Mouse (Mus musculus): Measurements from ENCODE around the gene Cotl1.

The Cotl1 gene

DNA sequence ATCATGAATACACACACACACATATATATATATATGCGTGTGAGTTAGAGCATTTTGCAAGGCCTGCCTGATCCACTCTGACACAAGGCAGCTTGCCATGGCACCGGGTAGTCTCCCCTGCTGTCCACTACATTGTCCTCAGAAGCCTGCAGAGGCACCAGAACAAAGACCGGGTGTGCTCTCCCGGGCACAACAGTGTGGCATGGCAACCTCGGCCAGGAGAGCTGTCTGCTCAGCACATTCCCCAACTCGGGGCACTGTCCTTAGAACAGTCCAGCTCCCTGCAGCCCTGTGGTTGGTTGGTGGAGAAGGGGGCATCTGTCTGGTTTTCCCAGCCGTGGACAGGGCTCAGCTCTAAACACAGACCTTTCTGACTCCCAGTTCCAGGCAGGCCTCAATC is 21.0 kb downstream of the Cotl1 start:
- in situ Hi-C loops (cut with MboI, MseI) = no loop called here

DNA sequence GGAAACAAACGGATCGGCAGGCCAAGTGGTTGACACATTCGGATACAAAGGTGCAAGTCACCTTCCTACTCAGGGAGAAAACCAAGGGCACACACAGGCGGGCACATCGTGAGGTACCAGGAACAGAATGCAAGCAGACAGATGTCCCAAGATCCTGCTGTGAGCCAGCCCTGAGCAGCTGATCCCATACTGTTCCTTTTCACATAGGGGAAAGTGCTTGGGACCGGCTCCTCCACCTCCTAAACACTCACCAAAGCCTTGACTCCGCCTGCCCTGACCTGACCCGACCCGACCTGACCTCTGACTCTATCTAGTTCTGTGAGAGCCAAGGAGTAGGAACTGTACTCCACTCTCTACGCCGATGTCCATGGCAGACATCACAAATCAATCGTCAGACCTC is 22.9 kb downstream of the Cotl1 start:
- in situ Hi-C loops (cut with MboI, MseI) = no loop called here

DNA sequence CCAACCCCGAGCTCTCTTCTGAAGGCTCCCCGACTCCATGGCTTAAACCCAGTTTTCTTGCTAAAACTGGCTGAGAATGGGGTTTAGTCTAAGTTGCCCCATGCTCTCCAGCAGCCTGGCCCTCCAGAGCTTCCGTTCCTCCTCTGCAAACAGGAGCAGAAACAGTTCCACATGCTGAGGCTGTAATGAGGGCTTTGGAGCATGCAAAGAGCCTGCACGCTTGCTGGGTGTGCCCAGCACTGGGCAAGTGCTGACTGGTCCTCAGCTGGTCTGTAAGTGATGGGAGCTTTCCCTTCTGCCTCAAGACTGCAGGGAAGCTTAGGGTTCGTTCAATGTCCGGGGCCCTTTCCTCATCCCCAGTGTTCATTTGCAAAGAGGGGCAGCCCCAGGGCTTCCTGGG is 24.1 kb downstream of the Cotl1 start:
- in situ Hi-C loops (cut with MboI, MseI) = no loop called here

DNA sequence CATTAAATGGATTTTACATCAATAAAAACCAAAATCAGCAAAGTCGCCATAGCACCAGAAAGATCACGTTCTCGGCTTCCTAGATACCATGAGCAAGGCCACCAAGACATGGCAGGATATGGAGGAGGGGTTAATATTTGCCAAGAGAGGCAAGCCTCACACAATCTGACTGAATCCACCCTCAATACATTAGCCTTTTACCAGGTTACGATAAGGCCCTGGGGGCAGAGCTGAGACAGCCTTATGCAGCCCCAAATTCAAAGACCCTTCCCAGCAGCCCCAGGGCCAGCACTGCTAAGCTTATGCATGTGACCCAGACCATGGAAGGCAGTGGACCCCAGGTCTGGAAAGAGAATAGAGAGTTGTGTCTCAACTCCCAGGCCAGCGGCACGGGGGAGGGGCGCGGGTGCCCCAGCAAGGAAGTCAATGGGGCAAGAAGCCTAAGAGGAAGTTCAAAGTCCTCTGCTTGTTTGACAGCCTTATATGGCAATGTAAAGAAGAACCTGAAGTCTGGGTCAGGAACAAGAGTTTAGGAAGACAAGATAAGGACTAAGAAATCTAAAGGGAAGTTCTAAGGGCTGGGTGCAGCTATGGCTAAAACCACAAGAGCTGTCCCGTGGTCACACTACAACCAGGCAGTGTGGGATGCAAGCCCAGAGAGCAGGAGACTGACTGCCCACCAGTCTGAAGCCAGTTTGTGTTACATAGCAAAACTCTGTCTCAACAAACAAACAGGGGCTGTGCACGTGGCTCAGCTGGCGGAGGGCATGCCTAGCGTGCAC is 27.5 kb downstream of the Cotl1 start:
- in situ Hi-C loops (cut with MboI, MseI) = no loop called here

DNA sequence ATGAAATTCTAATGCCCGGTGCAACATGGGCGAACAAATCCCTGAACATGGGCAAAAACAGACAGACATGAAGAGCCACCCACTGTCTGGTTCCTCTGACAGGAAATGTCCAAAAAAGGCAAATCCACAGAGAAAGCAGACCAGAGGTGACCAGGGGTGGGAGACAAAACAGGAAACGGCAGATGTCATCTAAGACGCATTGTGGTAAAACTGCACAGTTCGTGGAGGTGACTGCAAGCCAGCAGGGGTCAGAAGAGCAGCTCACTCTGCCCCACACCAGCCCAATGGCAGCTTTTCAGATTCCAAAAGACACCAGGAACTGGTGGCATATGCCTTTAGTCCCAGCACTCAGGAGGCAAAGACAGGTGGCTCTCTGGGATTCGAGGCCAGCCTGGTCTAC is 28.4 kb downstream of the Cotl1 start:
- in situ Hi-C loops (cut with MboI, MseI) = no loop called here

DNA sequence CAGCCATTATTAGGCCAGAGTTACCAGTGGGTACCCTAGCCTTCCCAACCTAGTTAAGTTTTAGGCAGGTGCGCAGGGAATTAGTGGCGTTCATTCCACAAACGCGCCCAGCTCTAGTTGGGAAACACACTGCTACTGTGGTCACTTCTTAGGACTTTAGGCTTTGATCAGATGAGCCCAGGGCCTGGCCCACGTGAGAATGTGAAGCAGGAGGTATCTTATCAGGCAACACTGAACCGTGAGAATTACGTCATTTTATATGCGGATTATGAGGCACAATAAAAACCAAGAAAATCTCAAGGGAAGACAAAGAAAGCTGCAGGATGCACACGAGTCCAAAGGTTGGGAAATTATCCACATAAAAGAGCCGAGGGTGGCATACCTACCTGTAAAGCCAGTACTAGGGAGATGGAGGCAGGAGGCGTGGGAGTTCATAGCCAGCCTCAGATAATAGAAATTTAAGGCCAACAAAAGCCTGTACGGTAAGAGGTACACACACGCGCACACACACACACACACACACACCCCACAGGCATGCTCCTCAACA is 29.3 kb downstream of the Cotl1 start:
- in situ Hi-C loops (cut with MboI, MseI) = no loop called here

DNA sequence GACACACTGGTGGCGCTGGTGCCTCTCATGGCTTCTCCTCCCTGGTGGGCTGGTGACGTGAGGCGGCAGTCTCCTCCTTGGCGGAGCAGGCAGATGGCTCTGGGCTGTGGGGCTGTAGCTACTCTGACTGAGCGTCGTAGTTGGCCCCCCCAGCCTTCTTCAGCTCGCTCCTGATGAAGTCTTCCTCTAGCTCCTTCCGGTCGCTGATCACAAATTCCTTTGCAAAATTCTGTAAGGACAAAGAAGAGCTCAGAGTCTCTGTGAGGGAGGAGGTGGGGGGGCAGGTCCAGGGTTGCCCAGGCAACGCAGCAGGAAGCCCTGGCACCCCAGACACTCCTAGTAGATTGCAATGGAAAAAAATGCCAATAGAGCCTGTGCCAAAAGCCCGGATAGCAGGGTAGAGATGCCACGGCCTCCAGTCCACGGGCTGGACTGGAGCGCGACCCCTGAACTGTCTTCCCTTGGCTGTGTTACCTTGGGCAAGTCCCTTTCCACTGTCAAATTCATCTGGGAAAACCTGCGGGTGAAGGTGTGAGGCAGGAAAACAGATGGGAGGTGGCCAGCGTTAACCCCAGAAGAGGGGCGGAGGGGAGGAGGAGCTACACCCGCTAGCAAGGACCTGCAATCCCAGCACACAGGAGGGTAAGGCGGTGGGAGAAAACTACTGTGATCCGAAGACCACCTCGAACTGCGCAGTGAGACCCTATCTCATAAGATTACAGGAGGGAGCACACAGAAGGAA is 30.0 kb downstream of the Cotl1 start:
- in situ Hi-C loops (cut with MboI, MseI) = no loop called here

DNA sequence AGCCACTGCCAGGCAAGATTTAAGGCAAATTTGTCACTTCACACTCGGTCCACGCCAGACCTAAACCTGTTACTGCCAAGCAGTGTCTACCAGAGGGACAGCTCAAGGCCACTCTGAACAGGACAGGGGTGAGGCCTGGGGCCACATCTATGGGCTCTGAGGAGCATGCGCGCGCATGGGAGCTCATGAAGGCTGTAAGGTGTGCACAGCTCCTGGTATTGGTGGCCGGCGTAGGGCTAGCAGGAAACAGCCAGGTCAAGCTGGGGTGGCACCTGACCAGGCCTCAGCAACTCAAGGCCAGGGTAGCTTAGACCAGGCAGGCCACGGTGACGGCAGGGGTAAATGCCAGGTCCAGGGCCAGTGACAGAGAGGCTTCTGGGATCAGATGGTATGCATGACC is 30.7 kb downstream of the Cotl1 start:
- in situ Hi-C loops (cut with MboI, MseI) = no loop called here

DNA sequence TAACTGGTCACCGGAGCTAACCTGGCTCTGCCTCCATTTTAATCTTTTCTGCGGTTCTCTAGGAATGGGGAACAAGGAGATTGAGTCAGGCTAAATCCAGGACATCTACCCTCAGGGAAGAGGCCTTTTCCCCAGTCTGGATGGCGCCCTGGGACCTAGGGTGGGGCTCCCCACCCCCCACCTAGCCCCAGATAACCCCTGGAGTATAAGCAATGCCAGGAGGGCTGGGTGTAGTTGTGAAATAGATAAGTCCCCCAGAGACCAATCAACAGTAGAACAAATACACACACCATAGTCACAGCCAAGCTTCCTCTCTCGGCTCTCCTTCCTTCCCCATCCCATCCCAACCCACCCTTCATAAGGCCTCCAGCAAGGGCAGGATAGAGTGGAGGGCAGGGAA is 32.7 kb downstream of the Cotl1 start:
- in situ Hi-C loops (cut with MboI, MseI) = no loop called here

DNA sequence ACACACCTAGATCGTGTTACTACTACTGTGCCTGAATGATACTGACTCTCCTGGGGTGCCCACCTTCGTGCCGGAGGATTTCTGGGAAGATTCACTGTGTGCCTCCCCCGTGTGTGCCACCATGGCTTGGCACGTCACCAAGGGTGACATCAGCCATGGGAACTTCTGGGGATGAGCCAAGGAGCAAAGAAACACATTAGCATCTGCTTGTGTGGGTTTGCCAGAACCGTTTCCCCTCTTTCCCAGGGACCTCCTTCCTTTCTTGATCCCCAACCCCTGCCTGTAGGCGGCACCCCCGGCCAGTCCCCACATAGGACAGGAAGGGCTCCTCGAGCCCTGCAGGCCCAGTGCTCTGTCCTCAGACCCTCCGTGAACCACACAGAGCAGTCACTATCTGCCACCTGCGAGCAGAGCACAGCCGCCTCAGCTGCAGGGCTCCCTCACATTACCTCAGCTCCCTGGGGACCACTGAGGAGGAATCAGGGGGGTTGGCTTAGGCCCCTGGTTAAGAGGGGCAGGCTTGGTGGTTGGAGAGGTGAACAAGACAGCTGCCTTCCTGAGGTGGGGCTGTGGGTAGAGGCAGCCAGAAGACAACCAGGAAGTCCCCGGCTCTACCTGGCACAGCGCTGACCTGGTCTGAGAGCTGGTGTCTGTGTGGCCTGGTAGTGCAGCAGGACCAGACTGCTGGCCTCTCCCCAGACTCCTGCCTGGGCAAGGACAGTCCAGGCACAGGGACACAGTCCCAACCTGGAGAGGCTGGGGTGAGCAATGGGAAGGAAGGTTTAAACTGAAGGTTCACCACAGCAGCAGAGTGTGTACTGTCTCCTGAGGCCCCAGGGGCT is 33.7 kb downstream of the Cotl1 start:
- in situ Hi-C loops (cut with MboI, MseI) = no loop called here

DNA sequence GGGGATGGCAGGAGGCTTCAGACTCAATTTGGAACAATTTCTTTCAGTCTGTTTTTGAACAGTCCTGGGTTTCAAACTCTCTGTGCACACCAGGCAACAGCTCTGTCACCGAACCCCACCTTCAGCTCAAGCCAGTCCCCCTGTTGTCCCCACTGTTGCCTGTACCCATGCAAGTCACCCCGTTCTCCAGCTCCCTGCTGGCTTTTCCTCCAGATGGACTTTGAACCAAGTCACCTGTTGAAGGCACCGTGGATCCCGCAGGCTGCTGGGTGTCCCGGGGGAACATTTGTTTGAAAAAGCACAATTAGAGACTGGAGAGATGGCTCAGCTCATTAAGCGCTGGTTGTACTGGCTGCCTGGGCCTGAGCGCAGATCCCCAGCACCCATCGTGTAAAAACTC is 35.1 kb downstream of the Cotl1 start:
- in situ Hi-C loops (cut with MboI, MseI) = no loop called here

DNA sequence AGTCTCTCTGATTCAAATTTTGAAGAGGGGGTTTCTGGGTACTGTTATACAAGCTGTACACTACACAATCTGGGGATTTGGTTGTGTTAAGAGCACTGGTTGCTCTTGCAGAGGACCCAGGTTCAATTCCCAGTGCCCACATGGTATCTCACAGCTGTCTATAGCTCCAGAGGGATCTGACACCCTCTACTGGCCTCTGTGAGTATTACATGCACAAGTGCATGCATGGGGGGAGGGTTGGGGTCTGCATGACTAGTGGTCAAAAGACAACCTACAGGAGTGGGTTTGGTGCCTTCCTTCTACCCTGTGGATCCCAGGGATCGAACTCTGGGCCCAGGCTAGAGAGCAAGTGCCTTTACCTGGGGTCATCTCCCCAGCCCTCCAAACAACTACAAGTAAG is 37.8 kb downstream of the Cotl1 start:
- in situ Hi-C loops (cut with MboI, MseI) = no loop called here

DNA sequence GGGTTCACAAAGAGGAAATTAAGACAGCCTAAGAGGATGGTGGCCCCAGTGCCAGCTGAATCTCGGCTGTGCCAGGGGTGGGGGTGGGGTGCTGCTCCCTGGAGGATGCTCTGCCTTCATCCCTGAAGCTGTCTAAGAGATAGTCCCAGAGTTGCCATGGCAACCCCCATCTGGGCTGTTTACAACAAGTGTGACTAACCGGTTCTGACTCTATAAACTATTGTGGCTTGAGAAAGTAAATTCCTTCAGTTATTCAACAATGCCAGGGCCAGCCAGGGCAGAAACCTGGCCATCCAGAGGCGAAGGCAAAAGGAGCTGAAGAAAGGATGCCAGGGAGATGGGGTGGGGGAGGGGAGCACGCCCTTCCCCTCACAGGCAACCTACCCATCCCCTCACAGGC is 39.2 kb downstream of the Cotl1 start:
- in situ Hi-C loops (cut with MboI, MseI) = no loop called here

DNA sequence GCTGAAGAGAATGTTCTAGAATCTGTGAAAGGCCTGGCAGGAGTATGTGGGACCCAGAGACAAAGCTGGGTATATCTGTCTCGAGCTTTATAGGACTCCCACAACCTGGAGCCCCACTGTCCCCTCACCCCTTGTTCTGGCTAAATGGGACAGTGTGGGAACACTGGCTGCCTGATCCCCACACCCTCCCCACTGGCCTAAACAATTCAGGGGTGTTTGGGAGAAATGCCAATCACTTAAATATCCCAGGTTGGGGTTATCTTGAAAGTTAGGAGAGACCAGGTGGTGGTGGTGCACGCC is 41.4 kb downstream of the Cotl1 start:
- in situ Hi-C loops (cut with MboI, MseI) = no loop called here

DNA sequence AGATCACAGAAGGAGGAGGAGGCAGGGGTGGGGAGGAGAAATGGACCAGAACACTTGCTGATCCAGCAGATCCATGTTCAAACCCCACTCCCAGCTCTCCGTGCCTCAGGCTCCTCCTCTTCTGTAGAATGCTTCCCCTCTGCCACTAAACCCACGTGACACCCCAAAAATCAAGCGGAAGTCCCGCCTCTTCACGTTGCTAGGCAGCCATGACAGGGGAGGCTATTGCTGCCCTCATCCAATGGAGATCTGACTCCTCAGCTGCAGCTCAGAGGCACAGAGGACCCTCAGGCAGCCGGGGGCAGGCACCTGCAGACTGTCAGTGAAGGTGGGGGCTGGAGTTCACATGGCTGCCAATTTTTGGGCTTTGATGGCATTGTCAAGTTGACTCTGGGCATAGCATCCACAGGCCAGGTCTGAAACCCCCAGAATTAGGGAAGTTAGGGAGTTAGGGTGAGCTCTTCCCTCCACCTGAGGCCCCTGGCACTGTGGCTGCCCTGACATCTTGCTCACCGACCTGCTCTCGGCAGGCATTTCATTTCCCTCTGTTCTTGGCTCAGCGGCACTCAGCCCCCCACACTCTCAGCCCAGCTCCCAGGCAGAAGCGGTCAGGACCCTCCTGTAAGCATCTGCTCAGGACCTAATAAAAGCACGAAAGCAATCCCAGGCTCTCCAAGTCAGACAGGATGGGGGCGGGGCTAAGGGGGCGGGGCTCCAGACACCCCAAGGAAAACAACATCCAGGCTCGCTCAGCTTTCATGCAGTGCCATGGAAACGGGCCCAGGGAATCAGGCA is 42.0 kb downstream of the Cotl1 start:
- in situ Hi-C loops (cut with MboI, MseI) = no loop called here

DNA sequence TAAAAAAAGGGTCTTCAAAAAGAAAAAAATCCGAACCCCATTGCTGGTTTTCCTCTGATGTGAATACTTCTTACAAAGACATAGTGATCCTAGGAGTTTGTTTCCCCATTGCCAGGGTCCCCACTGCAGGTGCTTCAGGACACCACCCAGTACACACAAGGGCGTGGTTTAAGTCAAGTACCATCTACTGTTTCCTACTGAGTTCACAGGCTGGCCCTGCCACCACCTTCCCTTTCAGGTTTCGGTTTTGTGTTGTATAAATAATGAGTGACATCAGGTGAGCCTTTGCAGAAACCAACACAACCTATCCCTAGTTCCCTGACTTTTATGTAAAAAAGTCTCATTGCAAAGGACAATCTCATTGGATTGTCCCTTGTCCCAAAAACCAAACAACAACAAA is 44.7 kb downstream of the Cotl1 start:
- in situ Hi-C loops (cut with MboI, MseI) = no loop called here

DNA sequence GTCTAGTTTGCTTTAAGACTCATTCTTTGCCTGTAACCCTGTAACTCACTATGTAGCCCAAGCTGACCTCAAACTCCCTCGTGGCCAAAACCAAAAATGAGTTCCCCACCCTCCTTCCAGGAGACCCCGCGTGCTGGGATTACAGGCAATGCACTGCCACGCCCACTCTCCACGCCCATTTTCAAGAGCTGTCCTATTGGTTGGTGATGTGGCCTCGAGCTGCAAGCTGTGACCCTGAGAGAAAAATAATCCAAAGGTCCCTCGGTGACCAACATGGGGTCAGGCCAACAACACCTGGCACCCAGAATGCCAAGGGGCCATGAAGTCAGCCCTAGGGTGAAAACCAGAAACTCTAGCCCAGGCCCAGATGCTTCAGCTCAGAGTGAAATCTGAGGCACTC is 45.7 kb downstream of the Cotl1 start:
- in situ Hi-C loops (cut with MboI, MseI) = no loop called here

DNA sequence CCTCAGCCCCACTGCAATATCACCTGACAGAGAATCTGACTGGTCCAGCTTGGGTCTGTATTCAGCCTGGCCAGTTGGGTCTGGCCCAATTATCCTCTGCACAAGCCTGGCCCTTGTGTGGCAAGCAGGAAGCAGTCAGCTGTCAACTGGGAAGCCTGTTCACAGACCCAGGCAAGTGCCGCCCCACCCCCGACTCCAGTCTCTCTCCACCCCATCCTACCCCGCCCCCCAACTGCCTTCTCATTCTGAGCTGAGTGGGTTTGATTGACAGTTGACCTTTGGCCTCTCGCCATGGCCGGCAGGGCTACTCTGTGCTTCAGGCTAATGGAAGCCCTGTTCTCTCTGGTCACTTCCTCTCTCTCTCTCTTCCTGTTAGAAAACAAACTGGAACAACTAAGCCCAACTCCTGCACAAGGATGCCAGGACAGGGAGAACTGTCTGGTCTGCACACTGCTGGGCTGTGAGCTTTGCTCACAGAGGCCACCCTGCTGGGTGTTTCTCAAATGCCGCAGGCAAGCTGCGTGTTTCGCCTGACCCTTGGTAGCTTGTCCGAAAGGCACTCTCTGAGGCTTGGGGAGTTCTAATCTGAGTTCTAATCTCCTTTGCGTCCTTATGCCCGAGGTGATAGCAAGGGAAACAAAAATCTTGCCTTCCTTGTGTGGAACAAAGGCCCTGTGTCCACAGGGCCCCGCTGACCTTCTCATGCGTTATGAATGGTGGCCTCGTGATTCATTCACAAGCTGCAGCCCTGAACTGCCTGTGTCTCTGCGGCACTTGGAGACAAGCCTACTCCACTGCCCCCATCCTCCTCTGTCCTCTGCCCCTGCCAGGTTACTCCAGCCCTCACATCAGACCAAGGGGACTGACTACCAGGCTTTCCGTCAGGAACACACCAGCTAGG is 48.3 kb downstream of the Cotl1 start:
- in situ Hi-C loops (cut with MboI, MseI) = no loop called here

DNA sequence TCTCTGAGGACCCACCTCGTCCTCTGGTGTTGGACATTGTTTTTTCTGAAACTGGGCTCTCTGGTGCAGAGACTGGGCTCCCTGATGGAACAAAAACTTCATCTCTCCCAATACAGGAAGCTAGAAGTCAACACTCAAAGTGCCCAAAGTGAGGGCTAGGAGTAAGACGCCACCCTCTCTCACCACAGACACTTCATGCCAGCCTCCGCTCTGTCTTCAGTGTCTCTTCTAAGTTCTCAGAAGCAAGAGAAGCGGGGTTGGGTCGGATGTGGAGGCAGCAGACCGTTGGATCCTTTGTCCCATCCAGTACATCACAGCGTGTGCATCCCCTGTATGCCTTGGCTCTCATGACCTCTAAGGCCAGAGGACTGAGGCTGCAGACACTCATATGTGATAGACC is 50.8 kb downstream of the Cotl1 start:
- in situ Hi-C loops (cut with MboI, MseI) = loop anchor here (5.0 kb wide), 1 partner anchor 48 kb away; no protein-coding TSS in a partner anchor

DNA sequence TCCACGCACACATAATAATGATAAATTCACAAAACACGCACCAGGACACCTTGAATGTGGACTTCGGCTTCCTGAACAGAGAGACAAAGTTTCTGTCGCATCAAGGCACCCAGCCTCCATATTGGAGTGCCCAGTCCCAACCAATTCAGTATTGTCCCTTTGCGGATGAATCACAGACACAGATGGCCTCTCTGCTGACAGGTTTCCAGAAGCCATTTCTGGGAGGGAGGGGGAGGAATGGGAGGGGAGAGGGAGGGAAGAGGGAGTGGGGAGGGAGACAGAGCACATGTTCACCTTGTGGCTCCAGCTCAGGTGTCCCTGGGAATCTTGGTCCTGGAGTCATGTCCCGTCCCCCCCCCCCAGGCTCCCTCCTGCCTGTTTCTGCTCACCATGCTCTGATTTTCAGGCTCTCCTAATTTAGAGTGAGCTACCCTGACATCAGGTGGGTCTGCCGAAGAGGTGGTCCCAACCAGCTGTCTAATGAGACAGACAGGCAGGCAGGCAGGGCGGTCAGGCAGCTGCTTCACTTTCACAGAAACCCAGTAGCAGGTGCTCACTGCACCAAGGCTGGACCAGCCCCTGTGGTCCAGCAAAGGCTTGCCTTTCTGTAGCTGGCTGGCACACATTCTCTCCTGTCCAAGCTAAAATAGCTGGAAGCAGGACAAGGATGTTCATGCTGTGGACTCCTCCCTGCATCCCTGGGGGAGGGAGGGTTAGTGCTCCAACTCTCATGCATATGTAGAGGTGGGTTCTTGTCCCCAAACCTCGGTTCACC is 51.5 kb downstream of the Cotl1 start:
- in situ Hi-C loops (cut with MboI, MseI) = loop anchor here (5.0 kb wide), 1 partner anchor 49 kb away; no protein-coding TSS in a partner anchor

All from T-helper 1 cell (primary cell).